Comparison of ENCODE assay signal across 8 mouse cellular contexts in genomic region chr8:109961693-109962367, GRCm38 (mm10). TPM values are rescaled to one million over a fixed set of nuclear protein-coding genes. Genes with fewer than 3 reads are reported as not detected.
DNase-seq lines count a peak whose midpoint lies in the region; ATAC-seq and TF ChIP-seq lines count a peak whose summit lies in the region.

TSS of gene Marveld3 (minus strand) at chr8:109962203.

- no peak within 1 kb of the TSS for H3K27ac ChIP-seq in forebrain, embryonic 11.5 days (ENCODE audit: low read depth, low read length)
- H3K27ac ChIP-seq in lung, embryonic 14.5 days (ENCODE audit: low read depth) = no peak within 1 kb of the TSS

- no peaks in the 10 kb centered on the region for H3K9me3 ChIP-seq in forebrain, embryonic 11.5 days (ENCODE audit: control insufficient read depth, low read length)
- H3K9me3 ChIP-seq in lung, embryonic 14.5 days (ENCODE audit: low read depth, low read length) = no peaks in the 10 kb centered on the region

- peak within 1 kb of the TSS; percentile 36 for H3K4me3 ChIP-seq in forebrain, embryonic 11.5 days (ENCODE audit: low read depth, low read length)
- peak within 1 kb of the TSS; percentile 44 for H3K4me3 ChIP-seq in lung, embryonic 14.5 days (ENCODE audit: low read depth, low read length)

- peak; percentile 15 to 59 for DNase-seq in adrenal gland, adult (ENCODE audit: inconsistent age in 2 of 2, low spot score in 1 of 2)
- no peak for DNase-seq in adrenal gland, adult 8-10 months
- peak; percentile 63 for DNase-seq in adrenal gland, postnatal 14 days
- DNase-seq in forebrain, embryonic 11.5 days (ENCODE audit: low spot score) = peak; percentile 78
- peak; percentile 85 for DNase-seq in kidney, adult 18-20 months
- peak; percentile 77 for DNase-seq in lung, embryonic 14.5 days
- DNase-seq in retina, adult 2 months (ENCODE audit: low read depth, low spot score) = peak; percentile 62
- no peak for DNase-seq in layer of hippocampus, postnatal 36 days

- H3K4me2 ChIP-seq in forebrain, embryonic 11.5 days (ENCODE audit: low read depth, low read length, severe bottlenecking) = peak within 1 kb of the TSS; percentile 73
- peak within 1 kb of the TSS; percentile 63 for H3K4me2 ChIP-seq in lung, embryonic 14.5 days

- peak; percentile 76 for ATAC-seq in forebrain, embryonic 11.5 days (replicated peaks; ENCODE audit: low FRiP score)
- peak; percentile 35; the same call in 1 of the 2 replicates for ATAC-seq in lung, embryonic 14.5 days (ENCODE audit: insufficient read depth)

- peak; percentile 89 for TF ChIP-seq CTCF in lung, embryonic 14.5 days (IDR thresholded peaks at IDR 0.05; ENCODE audit: low read depth)

- H3K9ac ChIP-seq in forebrain, embryonic 11.5 days (ENCODE audit: low read length) = peak within 1 kb of the TSS; percentile 42; the same call in 1 of the 2 replicates
- peak within 1 kb of the TSS; percentile 52 for H3K9ac ChIP-seq in lung, embryonic 14.5 days

- WGBS in forebrain, embryonic 11.5 days = 2% methylated on average over 62 of the region's 64 CpGs
- 3% methylated on average over 64 of the region's 64 CpGs for WGBS in lung, embryonic 14.5 days

- H3K36me3 ChIP-seq in forebrain, embryonic 11.5 days (ENCODE audit: control insufficient read depth, insufficient read depth, low read length) = no peaks in the 10 kb centered on the region
- no peaks in the 10 kb centered on the region for H3K36me3 ChIP-seq in lung, embryonic 14.5 days (ENCODE audit: insufficient read depth)

- H3K27me3 ChIP-seq in forebrain, embryonic 11.5 days (ENCODE audit: control insufficient read depth, insufficient read depth, low read length) = peaks cover 9% of the 10 kb centered on the region
- H3K27me3 ChIP-seq in lung, embryonic 14.5 days (ENCODE audit: insufficient read depth, low read length) = peaks cover 16% of the 10 kb centered on the region

- peaks cover 8% of the 10 kb centered on the region for H3K4me1 ChIP-seq in forebrain, embryonic 11.5 days (replicated peaks; ENCODE audit: control insufficient read depth, insufficient read depth, low read length)
- peaks cover 7% of the 10 kb centered on the region for H3K4me1 ChIP-seq in lung, embryonic 14.5 days (ENCODE audit: insufficient read depth)

RNA-seq across cellular contexts. Expression of gene Marveld3, which starts in this region (rescaled TPM):
- total RNA-seq in adrenal gland, adult 8-10 months (2022) = under 1 TPM in 2 of 4 experiments, not detected in 2; 0.16 to 0.43 TPM
- total RNA-seq in adrenal gland, postnatal 14 days (2021) = 0.15 and 0.53 TPM in 2 replicates
- polyA plus RNA-seq in forebrain, embryonic 11.5 days (2014; fragmentation: Nextera tagmentation; extraction: Ambion mirVana) = 0.65 and 1.1 TPM in 2 replicates
- polyA plus RNA-seq in lung, embryonic 14.5 days (2014; fragmentation: Nextera tagmentation; extraction: Ambion mirVana) = 5.4 and 6.3 TPM in 2 replicates
- not detected for total RNA-seq in layer of hippocampus, postnatal 36 days (2021)

Comparison
In these comparisons a context has a peak if more than half of its experiments do, and no peak if none do; other contexts are left out.
1. DNase-seq: peak in adrenal gland, adult (2 of 2), forebrain, embryonic 11.5 days (single experiment), kidney, adult 18-20 months (single experiment), lung, embryonic 14.5 days (single experiment) and retina, adult 2 months (single experiment); none in adrenal gland, adult 8-10 months (single experiment) and layer of hippocampus, postnatal 36 days (0 of 2).
2. Peak in DNase-seq in adrenal gland, postnatal 14 days; RNA of the gene not detected or under 1 TPM.